Mouse (Mus musculus) embryonic facial prominence, embryonic 13.5 days (tissue): ENCODE results near the gene G6pc3. TPM values are rescaled to one million over a fixed set of nuclear protein-coding genes. Genes with fewer than 3 reads are reported as not detected.
A peak's percentile ranks its signal among the peaks of the same experiment; 100 is the strongest.

Source experiments
- ATAC-seq: fragments of 200-750 bp; cut with Nextera tagmentation; 2 replicates; pipeline ENCODE4 v1.8.0; 2017; ENCODE audit warnings: low read depth; ENCODE audit not compliant: insufficient number of reproducible peaks, insufficient read depth, low FRiP score, low TSS enrichment
- H3K27ac ChIP-seq: fragments of 300-500 bp; sonication (generic); 2 replicates; pipeline ENCODE4 v1.5.1; 2015; ENCODE audit warnings: moderate library complexity, mild to moderate bottlenecking, inconsistent platforms
- H3K27me3 ChIP-seq: fragments of 300-500 bp; sonication (generic); 2 replicates; pipeline ENCODE4 v1.6.1; 2015; ENCODE audit warnings: mild to moderate bottlenecking, inconsistent platforms
- H3K36me3 ChIP-seq: fragments of 300-500 bp; sonication (generic); 2 replicates; pipeline ENCODE4 v1.6.1; 2015; ENCODE audit warnings: mild to moderate bottlenecking, inconsistent platforms
- H3K4me1 ChIP-seq: fragments of 300-500 bp; sonication (generic); 2 replicates; pipeline ENCODE4 v1.6.1; 2015; ENCODE audit warnings: inconsistent platforms
- H3K4me2 ChIP-seq: fragments of 300-500 bp; sonication (generic); 2 replicates; pipeline ENCODE4 v1.6.1; 2015; ENCODE audit warnings: moderate library complexity, mild to moderate bottlenecking, inconsistent platforms
- H3K4me3 ChIP-seq: fragments of 300-500 bp; sonication (generic); 2 replicates; pipeline ENCODE4 v1.5.1; 2015; ENCODE audit warnings: mild to moderate bottlenecking, inconsistent platforms
- H3K9ac ChIP-seq: fragments of 300-500 bp; sonication (generic); 2 replicates; pipeline ENCODE4 v1.6.1; 2015; ENCODE audit warnings: mild to moderate bottlenecking, inconsistent platforms
- H3K9me3 ChIP-seq: fragments of 300-500 bp; sonication (generic); 2 replicates; pipeline ENCODE4 v1.6.1; 2016; ENCODE audit warnings: inconsistent platforms
- WGBS: fragments of 180-500 bp; shearing (Covaris S2); methylation state at CpG from one replicate; pipeline ENCODE4 v1.1.7; 2015; ENCODE audit warnings: mixed read lengths; 5-methylcytosine and 5-hydroxymethylcytosine counted together
- polyA plus RNA-seq: library from polyadenylated mRNA; unstranded; fragments of >200 nt; fragmentation: Nextera tagmentation; extraction: Ambion mirVana; gene quantifications from 2 replicates; pipeline ENCODE4 v1.2.1, GENCODE M21; 2015

The G6pc3 gene
- polyA plus RNA-seq, 1 experiment from 2014 or later = 28.3 TPM

- peak overlapping the region; percentile 88 for H3K4me2 ChIP-seq
- H3K27ac ChIP-seq = peak overlapping the region; percentile 69; the same call in 1 of the 2 replicates
- no peaks in the 10 kb centered on the region for H3K9me3 ChIP-seq
- peak overlapping the region; percentile 63 for H3K4me3 ChIP-seq
- H3K36me3 ChIP-seq = peaks cover 39% of the 10 kb centered on the region
- peaks cover 21% of the 10 kb centered on the region for H3K4me1 ChIP-seq
- H3K27me3 ChIP-seq = no peaks in the 10 kb centered on the region
- WGBS = 33% methylated on average over 4 of the region's 4 CpGs
- ATAC-seq = no peak
- H3K9ac ChIP-seq = peak overlapping the region; percentile 75
Measured at GRCm38 (mm10) chr11:102190848-102191247, 1.4 kb downstream of the G6pc3 start.

GRCm38 (mm10) chr11:102193657-102194440 lies 4.4 kb downstream of the G6pc3 start:
- H3K4me3 ChIP-seq = no peak overlapping the region
- H3K4me1 ChIP-seq = peaks cover 17% of the 10 kb centered on the region
- no peaks in the 10 kb centered on the region for H3K27me3 ChIP-seq
- no peaks in the 10 kb centered on the region for H3K9me3 ChIP-seq
- H3K9ac ChIP-seq = no peak overlapping the region
- peaks cover 69% of the 10 kb centered on the region for H3K36me3 ChIP-seq
- ATAC-seq = no peak
- no peak overlapping the region for H3K4me2 ChIP-seq
- 85% methylated on average over 9 of the region's 9 CpGs for WGBS
- no peak overlapping the region for H3K27ac ChIP-seq

GRCm38 (mm10) chr11:102196018-102196797 lies 6.8 kb downstream of the G6pc3 start:
- Histone ChIP-seq H3K9me3 (no peaks in the 10 kb centered on the region), H3K4me3 (no peak overlapping the region), H3K4me1 (peaks cover 2% of the 10 kb centered on the region; the same call in 1 of the 2 replicates), H3K9ac (no peak overlapping the region), H3K4me2 (no peak overlapping the region), H3K36me3 (peaks cover 93% of the 10 kb centered on the region), H3K27me3 (no peaks in the 10 kb centered on the region), H3K27ac (no peak overlapping the region)
- ATAC-seq = no peak
- 84% methylated on average over 21 of the region's 21 CpGs for WGBS

- Histone ChIP-seq H3K27ac (no peak overlapping the region), H3K4me2 (no peak overlapping the region), H3K9ac (no peak overlapping the region), H3K4me3 (no peak overlapping the region), H3K9me3 (no peaks in the 10 kb centered on the region), H3K4me1 (0 out of 2 replicates have a peak, but pooled peaks cover 3% of the 10 kb centered on the region), H3K27me3 (no peaks in the 10 kb centered on the region), H3K36me3 (peaks cover 97% of the 10 kb centered on the region)
- WGBS = 78% methylated on average over 6 of the region's 6 CpGs
- ATAC-seq = no peak
Measured at GRCm38 (mm10) chr11:102198245-102198644, 8.8 kb downstream of the G6pc3 start.

GRCm38 (mm10) chr11:102199856-102200255 lies 10.4 kb downstream of the G6pc3 start:
- 64% methylated on average over 9 of the region's 9 CpGs for WGBS
- Histone ChIP-seq H3K27me3 (no peaks in the 10 kb centered on the region), H3K36me3 (peaks cover 98% of the 10 kb centered on the region), H3K4me1 (0 out of 2 replicates have a peak, but pooled peaks cover 3% of the 10 kb centered on the region), H3K4me2 (no peak overlapping the region), H3K27ac (no peak overlapping the region), H3K9ac (no peak overlapping the region), H3K4me3 (no peak overlapping the region), H3K9me3 (no peaks in the 10 kb centered on the region)
- ATAC-seq = no peak

- Histone ChIP-seq H3K4me3 (no peak overlapping the region), H3K9ac (no peak overlapping the region), H3K27ac (no peak overlapping the region), H3K36me3 (peaks cover 97% of the 10 kb centered on the region), H3K9me3 (no peaks in the 10 kb centered on the region), H3K27me3 (no peaks in the 10 kb centered on the region), H3K4me2 (no peak overlapping the region), H3K4me1 (peaks cover 4% of the 10 kb centered on the region; the same call in 1 of the 2 replicates)
- WGBS = 74% methylated on average over 12 of the region's 12 CpGs
- ATAC-seq = no peak
Measured at GRCm38 (mm10) chr11:102201408-102201821, 12.0 kb downstream of the G6pc3 start.

- Histone ChIP-seq H3K27me3 (no peaks in the 10 kb centered on the region), H3K27ac (peak overlapping the region; percentile 81; the same call in 1 of the 2 replicates), H3K9ac (peak overlapping the region; percentile 46; the same call in 1 of the 2 replicates), H3K36me3 (peaks cover 51% of the 10 kb centered on the region), H3K4me3 (no peak overlapping the region), H3K4me2 (no peak overlapping the region), H3K9me3 (no peaks in the 10 kb centered on the region), H3K4me1 (peaks cover 51% of the 10 kb centered on the region)
- no peak for ATAC-seq
- 60% methylated on average over 30 of the region's 30 CpGs for WGBS
Measured at GRCm38 (mm10) chr11:102206481-102206880, 17.1 kb downstream of the G6pc3 start.

GRCm38 (mm10) chr11:102207825-102208777 lies 18.7 kb downstream of the G6pc3 start:
- Histone ChIP-seq H3K4me2 (peak overlapping the region; percentile 27; the same call in 1 of the 2 replicates), H3K27me3 (no peaks in the 10 kb centered on the region), H3K27ac (peak overlapping the region; percentile 81), H3K4me1 (peaks cover 62% of the 10 kb centered on the region), H3K9me3 (no peaks in the 10 kb centered on the region), H3K4me3 (no peak overlapping the region), H3K36me3 (peaks cover 38% of the 10 kb centered on the region), H3K9ac (0 out of 2 replicates have a peak overlapping the region, but pooled peaks have one; percentile 27)
- 45% methylated on average over 11 of the region's 11 CpGs for WGBS
- no peak for ATAC-seq

- H3K4me1 ChIP-seq = peaks cover 68% of the 10 kb centered on the region
- H3K27ac ChIP-seq = peak overlapping the region; percentile 81
Measured at GRCm38 (mm10) chr11:102208846-102209245, 19.4 kb downstream of the G6pc3 start.

GRCm38 (mm10) chr11:102209742-102210141 lies 20.3 kb downstream of the G6pc3 start:
- Histone ChIP-seq H3K27ac (peak overlapping the region; percentile 81), H3K4me2 (no peak overlapping the region), H3K36me3 (peaks cover 31% of the 10 kb centered on the region), H3K9ac (no peak overlapping the region), H3K4me3 (no peak overlapping the region), H3K4me1 (peaks cover 77% of the 10 kb centered on the region), H3K27me3 (no peaks in the 10 kb centered on the region), H3K9me3 (no peaks in the 10 kb centered on the region)
- ATAC-seq = no peak
- 31% methylated on average over 2 of the region's 2 CpGs for whole genome bisulfite sequencing

More at GRCm38 (mm10) chr11:102208846-102209245, 19.4 kb downstream of the G6pc3 start:
- 15% methylated on average over 3 of the region's 4 CpGs for WGBS
- H3K36me3 ChIP-seq = peaks cover 37% of the 10 kb centered on the region
- H3K4me2 ChIP-seq = peak overlapping the region; percentile 27; the same call in 1 of the 2 replicates
- no peaks in the 10 kb centered on the region for H3K9me3 ChIP-seq
- peak; percentile 23 for ATAC-seq
- H3K9ac ChIP-seq = 0 out of 2 replicates have a peak overlapping the region, but pooled peaks have one; percentile 2
- H3K27me3 ChIP-seq = no peaks in the 10 kb centered on the region
- H3K4me3 ChIP-seq = no peak overlapping the region
